Mouse (Mus musculus) urinary bladder, postnatal 4 days (tissue): Measurements from ENCODE around the gene Prps1l1.

Experiments used
- DNase-seq, 2 experiments: peaks; one replicate each; pipeline ENCODE4 v3.0.0; 2021 to 2022; ENCODE audit warnings: low spot score in 2 of 2

Gene Prps1l1

DNA sequence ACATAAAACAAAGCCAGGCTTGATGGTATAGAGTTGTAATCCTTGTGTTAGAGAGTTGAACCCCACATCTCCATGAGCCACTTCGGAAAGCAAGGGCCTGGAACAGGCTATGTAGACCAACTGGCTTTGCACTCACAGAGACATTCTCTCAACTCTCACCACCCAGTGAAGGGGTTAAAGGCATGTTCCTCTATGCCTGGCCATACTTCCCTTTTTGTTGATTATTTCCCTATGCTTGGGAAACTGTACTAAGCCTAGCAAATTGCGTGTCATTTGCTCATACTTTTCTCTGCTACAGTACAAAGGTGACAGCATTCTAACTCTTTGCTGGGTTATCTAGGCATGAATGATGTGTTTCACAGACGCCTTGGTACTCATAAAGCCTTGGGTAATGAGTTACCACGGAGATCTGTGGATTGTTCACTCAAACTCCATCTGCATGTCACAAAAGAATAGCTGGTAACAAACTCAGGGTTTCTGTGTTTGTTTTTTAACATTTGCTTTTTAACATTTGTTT is 41.4 kb downstream of the Prps1l1 start:
- no peak for DNase-seq

DNA sequence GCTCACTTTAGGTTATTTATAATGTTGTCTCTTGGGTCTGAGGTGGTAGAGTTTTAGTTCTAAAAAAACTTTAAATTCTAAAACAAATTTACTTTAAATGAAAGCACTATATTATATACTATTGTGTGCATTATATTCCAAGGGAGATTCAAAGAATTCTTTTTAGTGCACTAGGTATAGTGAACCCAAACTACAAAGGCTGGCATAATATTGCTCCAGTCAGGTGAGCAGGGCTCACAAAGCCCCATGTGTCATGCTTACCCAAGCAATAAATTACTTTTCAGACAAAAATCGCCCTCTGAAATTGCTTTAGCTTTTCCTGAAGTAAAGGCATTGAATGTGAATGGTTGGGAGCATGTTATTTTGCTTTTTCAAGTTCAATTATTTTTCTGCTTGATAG is 43.0 kb downstream of the Prps1l1 start:
- DNase-seq, result no peak
